Mouse (Mus musculus) brain, embryonic 14.5 days (tissue): ENCODE measurements around the gene Cd28.
"Not testable (repeated sequence)": the region's sequence is repeated elsewhere in the genome, so short reads cannot be mapped to it uniquely, and the experiment has no call there.

Experiments used
- CTCF ChIP-seq: fragments of 200-500 bp; IDR thresholded peaks from 2 replicates; pipeline ENCODE4 v1.5.1; 2012; ENCODE audit warnings: inconsistent platforms, mild to moderate bottlenecking, moderate library complexity, borderline replicate concordance; ENCODE audit not compliant: insufficient read depth, insufficient read length; ENCODE audit errors: extremely low read depth
- POLR2A ChIP-seq: fragments of 200-500 bp; IDR thresholded peaks from 2 replicates; pipeline ENCODE4 v1.6.1; 2012; ENCODE audit warnings: mild to moderate bottlenecking, inconsistent platforms, borderline replicate concordance; ENCODE audit not compliant: poor library complexity, insufficient read depth, insufficient read length, severe bottlenecking; ENCODE audit errors: extremely low read depth

DNA sequence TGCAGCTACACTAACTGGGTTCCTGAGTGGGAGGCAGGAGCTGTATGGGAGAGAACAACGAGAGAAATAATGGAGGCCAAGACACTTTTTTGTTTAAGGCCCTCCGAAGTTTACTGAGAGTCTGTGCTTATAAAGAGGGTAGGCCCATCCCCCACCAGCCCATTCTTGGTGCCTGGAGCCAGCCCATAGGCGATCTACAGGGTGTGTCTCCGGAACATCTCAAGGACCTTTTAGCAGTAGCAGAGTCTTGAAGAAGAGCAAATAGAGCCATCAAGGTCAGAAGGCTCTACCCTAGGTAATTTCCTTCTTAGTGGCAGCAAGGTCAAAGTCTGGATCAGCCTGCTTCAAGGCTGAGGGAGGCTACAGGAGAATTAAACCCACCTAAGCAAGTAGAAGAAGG, 101.9 kb downstream of the Cd28 start:
- not testable (repeated sequence) for TF ChIP-seq CTCF, POLR2A
